Mouse (Mus musculus) forebrain, embryonic 15.5 days (tissue): ENCODE data around the gene Rdm1. TPM values are rescaled to one million over a fixed set of nuclear protein-coding genes. Genes with fewer than 3 reads are reported as not detected.
"Not testable (repeated sequence)": the region's sequence is repeated elsewhere in the genome, so short reads cannot be mapped to it uniquely, and the experiment has no call there.

Experiments
- ATAC-seq: fragments of 200-750 bp; cut with Nextera tagmentation; replicated peaks from 2 replicates; pipeline ENCODE4 v1.8.0; 2017; ENCODE audit warnings: mild to moderate bottlenecking, moderate TSS enrichment, moderate library complexity
- H3K27ac ChIP-seq: fragments of 300-500 bp; sonication (generic); replicated peaks from 2 replicates; pipeline ENCODE4 v1.5.1; 2015; ENCODE audit warnings: mild to moderate bottlenecking, inconsistent platforms
- H3K27me3 ChIP-seq: fragments of 300-500 bp; sonication (generic); 2 replicates; pipeline ENCODE4 v1.6.1; 2015; ENCODE audit warnings: inconsistent platforms
- H3K36me3 ChIP-seq: fragments of 300-500 bp; sonication (generic); 2 replicates; pipeline ENCODE4 v1.6.1; 2015; ENCODE audit warnings: mild to moderate bottlenecking, inconsistent platforms
- H3K4me1 ChIP-seq: fragments of 300-500 bp; sonication (generic); 2 replicates; pipeline ENCODE4 v1.6.1; 2015; ENCODE audit warnings: inconsistent platforms
- H3K4me2 ChIP-seq: fragments of 300-500 bp; sonication (generic); replicated peaks from 2 replicates; pipeline ENCODE4 v1.6.1; 2015; ENCODE audit warnings: mild to moderate bottlenecking, inconsistent platforms
- H3K4me3 ChIP-seq: fragments of 300-500 bp; sonication (generic); 2 replicates; pipeline ENCODE4 v1.5.1; 2015; ENCODE audit warnings: mild to moderate bottlenecking, inconsistent platforms
- H3K9ac ChIP-seq: fragments of 300-500 bp; sonication (generic); replicated peaks from 2 replicates; pipeline ENCODE4 v1.6.1; 2015; ENCODE audit warnings: mild to moderate bottlenecking, inconsistent platforms
- H3K9me3 ChIP-seq: fragments of 300-500 bp; sonication (generic); 2 replicates; pipeline ENCODE4 v1.6.1; 2016; ENCODE audit warnings: inconsistent platforms
- WGBS: fragments of 180-500 bp; shearing (Covaris S2); methylation state at CpG from one replicate; pipeline ENCODE4 v1.1.7; 2015; ENCODE audit warnings: mixed read lengths; 5-methylcytosine and 5-hydroxymethylcytosine counted together
- polyA plus RNA-seq: library from polyadenylated mRNA; unstranded; fragments of >200 nt; fragmentation: Nextera tagmentation; extraction: Ambion mirVana; gene quantifications from 2 replicates; pipeline ENCODE4 v1.2.1, GENCODE M21; 2015

The Rdm1 gene
- polyA plus RNA-seq, 1 experiment from 2014 or later: 31.0 TPM

DNA sequence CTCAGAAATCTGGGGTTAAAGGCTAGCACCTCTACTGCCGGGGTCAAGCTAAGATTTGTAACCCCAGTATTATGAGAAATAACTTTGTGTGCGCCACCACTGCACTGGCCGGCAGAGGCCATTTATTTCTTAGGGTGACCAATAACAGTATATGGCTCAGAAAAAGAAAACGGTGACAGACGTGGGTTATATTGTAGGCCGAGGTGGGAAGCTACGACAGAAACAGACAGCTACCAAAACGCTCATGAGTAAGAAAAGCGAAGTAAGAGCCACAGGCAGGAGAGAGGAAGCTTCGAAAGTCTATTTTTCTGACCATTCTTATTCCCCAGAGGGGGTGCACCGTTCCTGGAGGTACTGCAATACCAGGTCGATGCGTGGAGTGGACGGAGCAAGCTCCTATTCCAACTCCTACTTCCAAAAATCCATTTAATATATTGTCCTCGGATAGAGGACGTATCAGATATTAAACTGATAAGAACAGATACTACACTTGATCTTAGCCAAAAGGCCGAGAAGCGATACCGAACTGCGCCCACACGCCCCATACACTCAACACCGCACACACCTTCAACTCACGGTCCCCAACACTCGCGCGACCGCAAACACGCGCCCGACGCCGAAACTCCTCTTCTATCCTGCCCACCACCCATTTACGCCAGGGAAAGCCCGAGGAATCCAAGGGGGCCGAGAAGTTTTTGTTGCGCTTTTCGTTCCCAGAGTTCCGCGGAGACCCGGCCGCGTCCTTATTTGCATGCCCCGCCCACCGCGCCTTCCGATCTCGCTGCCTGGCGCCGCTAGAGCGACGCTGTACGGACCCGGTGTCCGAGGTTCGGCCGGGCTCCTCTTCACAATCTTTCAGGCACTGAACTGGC lies 18.7 kb downstream of the Rdm1 start:
- WGBS: under 1% methylated on average over 45 of the region's 56 CpGs
- ATAC-seq: peak; percentile 85

DNA sequence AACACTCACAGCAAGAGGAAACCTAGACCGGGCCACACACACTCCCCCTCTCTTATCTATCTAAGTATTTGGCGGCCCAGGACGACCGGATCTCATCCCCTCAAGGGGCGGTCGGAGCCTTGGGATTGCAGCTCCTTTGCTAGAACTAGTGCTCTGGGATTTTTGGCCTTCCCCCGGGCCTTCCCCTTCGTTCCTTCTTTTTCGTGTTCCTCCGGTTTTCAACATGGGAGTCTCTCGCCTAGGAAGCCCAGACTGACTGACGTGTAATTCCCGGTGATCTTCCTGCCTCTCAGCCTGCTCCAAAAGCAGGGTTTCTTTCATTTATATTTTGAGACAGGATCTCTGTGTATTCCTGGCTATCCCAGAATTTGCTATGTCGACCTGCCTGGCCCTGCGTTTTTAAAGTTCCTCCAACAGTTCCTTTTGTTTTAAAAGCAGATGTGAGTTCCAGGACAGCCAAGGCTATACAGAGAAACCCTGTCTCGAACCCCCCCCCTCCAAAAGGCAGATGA lies 19.3 kb downstream of the Rdm1 start:
- ATAC-seq, H3K27me3 ChIP-seq, H3K9me3 ChIP-seq, H3K36me3 ChIP-seq: not testable (repeated sequence)
- Histone ChIP-seq H3K9ac (peak overlapping the region; percentile 55), H3K4me3 (peak overlapping the region; percentile 39), H3K4me2 (peak overlapping the region; percentile 43), H3K27ac (peak overlapping the region; percentile 93), H3K4me1 (peaks cover 15% of the 10 kb centered on the region)
- WGBS: 10% methylated on average over 16 of the region's 16 CpGs

More for the DNA sequence above, 18.7 kb downstream of the Rdm1 start:
- Histone ChIP-seq H3K9ac (peak overlapping the region; percentile 55), H3K4me3 (peak overlapping the region; percentile 39), H3K4me1 (peaks cover 18% of the 10 kb centered on the region), H3K4me2 (peak overlapping the region; percentile 43), H3K27ac (peak overlapping the region; percentile 93)
- not testable (repeated sequence) for H3K36me3 ChIP-seq, H3K9me3 ChIP-seq, H3K27me3 ChIP-seq

DNA sequence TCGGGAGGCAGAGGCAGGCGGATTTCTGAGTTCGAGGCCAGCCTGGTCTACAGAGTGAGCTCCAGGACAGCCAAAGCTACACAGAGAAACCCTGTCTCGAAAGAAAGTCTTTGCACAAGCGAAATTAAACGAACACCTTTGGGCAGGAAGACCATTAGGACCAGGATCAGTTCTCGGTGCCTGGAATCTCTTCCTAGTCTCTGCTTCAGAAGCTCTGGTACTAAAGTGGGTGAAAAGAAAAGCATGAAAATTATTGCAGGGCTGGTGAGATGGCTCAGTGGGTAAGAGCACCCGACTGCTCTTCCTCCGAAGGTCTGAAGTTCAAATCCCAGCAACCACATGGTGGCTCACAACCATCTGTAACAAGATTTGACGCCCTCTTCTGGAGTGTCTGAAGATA lies 20.1 kb downstream of the Rdm1 start:
- not testable (repeated sequence) for H3K27ac ChIP-seq, ATAC-seq, H3K36me3 ChIP-seq, H3K9me3 ChIP-seq, H3K4me2 ChIP-seq, H3K9ac ChIP-seq, H3K4me3 ChIP-seq, H3K27me3 ChIP-seq
- peaks cover 15% of the 10 kb centered on the region for H3K4me1 ChIP-seq
- 92% methylated on average over 10 of the region's 10 CpGs for WGBS

DNA sequence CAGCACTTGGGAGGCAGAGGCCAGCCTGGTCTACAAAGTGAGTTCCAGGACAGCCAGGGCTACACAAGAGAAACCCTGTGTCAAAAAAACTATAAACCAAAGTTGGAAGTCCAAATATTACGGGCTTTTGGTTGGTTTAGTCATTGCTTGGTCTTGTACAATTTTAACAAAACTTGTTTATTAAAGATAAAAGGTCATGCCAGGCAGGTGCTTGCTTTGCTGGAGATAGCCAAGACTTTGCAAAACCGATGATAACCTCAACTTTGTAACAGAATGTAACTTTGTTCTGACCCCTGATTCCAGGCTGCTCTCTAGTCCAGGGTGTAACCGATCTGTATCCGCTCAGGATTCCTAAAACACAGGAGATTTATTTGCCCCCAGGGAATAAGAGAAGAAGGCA lies 29.4 kb downstream of the Rdm1 start:
- Histone ChIP-seq H3K36me3 (no peaks in the 10 kb centered on the region), H3K4me1 (peaks cover 7% of the 10 kb centered on the region; the same call in 1 of the 2 replicates)

DNA sequence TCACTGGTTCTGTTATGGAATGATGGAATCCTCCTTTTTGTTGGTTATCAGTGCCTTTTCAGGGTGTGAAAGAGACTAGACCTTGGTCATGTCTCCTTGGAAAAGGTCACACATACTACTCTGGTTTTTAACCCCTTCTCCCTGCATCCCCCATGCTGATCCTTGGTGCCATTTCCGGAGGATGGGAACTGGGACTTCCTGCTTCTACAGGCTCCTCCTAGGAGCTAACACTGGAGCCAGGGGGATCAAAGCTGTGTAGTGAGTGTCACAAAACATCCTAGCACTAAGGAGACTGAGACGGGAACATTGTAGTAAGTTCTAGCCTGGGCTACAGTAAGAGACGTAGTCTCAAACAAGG lies 30.5 kb downstream of the Rdm1 start:
- Histone ChIP-seq H3K9ac (peak overlapping the region; percentile 63), H3K4me3 (peak overlapping the region; percentile 34), H3K4me2 (peak overlapping the region; percentile 48), H3K27ac (peak overlapping the region; percentile 97), H3K27me3 (peaks cover 3% of the 10 kb centered on the region; the same call in 1 of the 2 replicates), H3K36me3 (no peaks in the 10 kb centered on the region), H3K4me1 (peaks cover 7% of the 10 kb centered on the region; the same call in 1 of the 2 replicates), H3K9me3 (no peaks in the 10 kb centered on the region)
- WGBS: 5% methylated on average over 3 of the region's 3 CpGs
- ATAC-seq: peak; percentile 69; the same call in 1 of the 2 replicates

More for the DNA sequence above, 29.4 kb downstream of the Rdm1 start:
- Histone ChIP-seq H3K27me3 (peaks cover 3% of the 10 kb centered on the region; the same call in 1 of the 2 replicates), H3K9me3 (no peaks in the 10 kb centered on the region), H3K27ac (no peak overlapping the region), H3K4me2 (no peak overlapping the region), H3K4me3 (no peak overlapping the region), H3K9ac (no peak overlapping the region)
- WGBS: 92% methylated on average over 4 of the region's 4 CpGs
- no peak for ATAC-seq

DNA sequence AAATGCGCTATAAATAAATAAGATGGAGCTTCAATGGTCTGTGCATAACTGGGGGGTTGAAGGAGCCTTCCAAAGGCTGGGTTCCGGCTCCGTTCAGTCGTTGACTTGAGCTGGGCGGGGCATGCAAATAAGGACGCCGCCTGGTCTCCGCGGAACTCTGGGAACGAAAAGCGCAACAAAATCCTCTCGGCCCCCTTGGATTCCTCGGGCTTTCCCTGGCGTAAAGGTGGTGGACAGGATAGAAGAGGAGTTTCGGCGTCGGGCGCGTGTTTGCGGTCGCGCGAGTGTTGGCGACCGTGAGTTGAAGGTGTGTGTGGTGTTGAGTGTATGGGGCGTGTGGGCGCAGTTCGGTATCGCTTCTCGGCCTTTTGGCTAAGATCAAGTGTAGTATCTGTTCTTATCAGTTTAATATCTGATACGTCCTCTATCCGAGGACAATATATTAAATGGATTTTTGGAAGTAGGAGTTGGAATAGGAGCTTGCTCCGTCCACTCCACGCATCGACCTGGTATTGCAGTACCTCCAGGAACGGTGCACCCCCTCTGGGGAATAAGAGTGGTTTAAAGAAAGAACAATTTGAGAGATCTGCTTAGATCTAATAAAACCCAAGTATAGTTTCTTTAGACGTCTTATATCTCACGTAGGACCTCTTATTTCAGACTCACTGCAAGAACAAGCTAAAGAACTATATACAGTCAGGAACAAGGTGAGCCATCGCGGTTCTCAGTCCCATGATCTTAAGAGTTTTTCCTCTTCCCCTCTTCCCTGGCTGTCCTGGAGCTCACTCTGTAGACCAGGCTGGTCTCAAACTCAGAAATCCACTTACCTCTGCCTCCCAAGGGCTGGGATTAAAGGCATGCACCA lies 31.1 kb downstream of the Rdm1 start:
- Histone ChIP-seq H3K9ac (peak overlapping the region; percentile 63), H3K27ac (peak overlapping the region; percentile 97), H3K4me3 (peak overlapping the region; percentile 34), H3K4me2 (peak overlapping the region; percentile 48)
- ATAC-seq: peak; percentile 94
- WGBS: under 1% methylated on average over 38 of the region's 40 CpGs
- not testable (repeated sequence) for H3K4me1 ChIP-seq, H3K27me3 ChIP-seq, H3K36me3 ChIP-seq, H3K9me3 ChIP-seq

DNA sequence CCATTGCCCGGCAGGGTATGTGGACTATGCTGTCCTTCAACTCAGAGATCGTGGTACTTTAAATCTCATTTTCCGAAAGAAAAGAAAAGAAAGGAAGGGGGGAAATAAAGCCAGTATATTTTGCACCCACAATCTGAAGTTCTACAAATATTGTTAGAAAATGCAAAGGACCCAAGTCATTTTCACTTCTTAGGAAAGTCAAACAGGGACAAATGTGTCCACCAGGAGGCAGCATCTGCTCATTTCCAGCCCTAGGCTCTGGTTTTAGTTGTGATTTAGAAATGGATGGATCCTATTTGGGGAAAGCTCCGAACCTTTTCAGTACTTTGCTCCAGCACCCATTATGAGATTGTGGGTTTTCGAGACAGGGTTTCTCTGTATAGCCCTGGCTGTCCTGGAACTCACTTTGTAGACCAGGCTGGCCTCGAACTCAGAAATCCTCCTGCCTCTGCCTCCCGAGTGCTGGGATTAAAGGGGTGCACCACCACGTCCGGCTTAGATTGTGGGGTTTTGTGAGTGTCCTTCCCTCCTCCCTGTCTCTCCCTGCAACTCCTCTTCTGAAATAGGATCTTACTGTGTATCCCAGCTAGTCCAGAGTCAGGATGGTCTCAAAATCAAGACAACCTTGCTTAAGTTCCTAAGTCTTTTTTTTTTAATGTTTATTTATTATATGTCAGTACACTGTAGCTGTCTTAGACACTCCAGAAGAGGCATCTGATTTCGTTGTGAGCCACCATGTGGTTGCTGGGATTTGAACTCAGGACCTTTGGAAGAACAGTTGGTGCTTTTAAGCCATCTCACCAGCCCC lies 32.0 kb downstream of the Rdm1 start:
- Histone ChIP-seq H3K9ac (no peak overlapping the region), H3K27me3 (no peaks in the 10 kb centered on the region), H3K36me3 (no peaks in the 10 kb centered on the region), H3K4me3 (no peak overlapping the region), H3K27ac (peak overlapping the region; percentile 94), H3K9me3 (no peaks in the 10 kb centered on the region), H3K4me2 (no peak overlapping the region), H3K4me1 (peaks cover 7% of the 10 kb centered on the region; the same call in 1 of the 2 replicates)
- WGBS: 31% methylated on average over 10 of the region's 10 CpGs
- 0 out of 2 replicates have a peak, but pooled peaks have one; percentile 12 for ATAC-seq

DNA sequence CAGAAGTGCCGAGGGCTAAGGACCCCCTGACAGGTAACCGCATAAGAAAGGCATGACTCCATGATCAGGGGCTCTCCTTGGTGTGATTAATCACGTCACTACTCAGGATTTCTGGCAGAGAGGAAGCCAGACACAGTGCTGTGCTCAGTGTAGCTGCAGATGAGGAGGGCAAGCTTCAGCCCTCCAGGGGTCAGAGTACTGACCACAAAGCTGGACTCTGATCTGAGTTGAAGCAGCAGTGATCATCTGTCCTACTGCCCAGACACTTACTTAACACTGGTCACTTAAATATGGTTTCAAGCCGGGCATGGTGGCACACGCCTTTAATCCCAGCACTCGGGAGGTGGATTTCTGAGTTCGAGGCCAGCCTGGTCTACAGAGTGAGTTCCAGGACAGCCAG lies 34.2 kb downstream of the Rdm1 start:
- Histone ChIP-seq H3K36me3 (no peaks in the 10 kb centered on the region), H3K9ac (no peak overlapping the region), H3K27ac (no peak overlapping the region), H3K9me3 (no peaks in the 10 kb centered on the region), H3K4me3 (no peak overlapping the region), H3K27me3 (no peaks in the 10 kb centered on the region), H3K4me1 (peaks cover 16% of the 10 kb centered on the region), H3K4me2 (no peak overlapping the region)
- WGBS: 77% methylated on average over 7 of the region's 7 CpGs
- ATAC-seq: no peak

DNA sequence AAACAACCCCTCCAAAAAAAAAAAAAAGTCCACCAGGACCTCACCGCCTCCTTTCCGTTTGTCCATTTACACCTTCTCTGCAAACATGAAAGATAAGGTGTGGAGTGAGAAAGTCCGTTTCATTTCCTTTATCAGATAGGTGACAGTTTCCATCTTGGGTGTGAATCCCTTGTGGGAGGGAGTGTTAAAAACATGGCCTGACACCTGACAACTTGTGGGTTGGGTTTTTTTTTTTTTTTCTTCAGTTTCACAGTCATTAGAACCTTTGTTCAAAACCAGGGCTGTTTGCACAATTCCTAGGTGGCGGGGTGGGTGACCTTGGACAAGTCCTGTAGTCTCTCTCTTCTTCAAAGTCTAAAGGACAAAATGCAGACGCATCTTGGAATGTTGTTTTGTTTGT lies 34.8 kb downstream of the Rdm1 start:
- no peaks in the 10 kb centered on the region for H3K9me3 ChIP-seq
- H3K27me3 ChIP-seq: no peaks in the 10 kb centered on the region
- no peak for ATAC-seq
- H3K4me1 ChIP-seq: peaks cover 22% of the 10 kb centered on the region
- H3K9ac ChIP-seq: no peak overlapping the region
- no peak overlapping the region for H3K4me2 ChIP-seq
- 73% methylated on average over 5 of the region's 5 CpGs for WGBS
- H3K36me3 ChIP-seq: no peaks in the 10 kb centered on the region
- H3K4me3 ChIP-seq: no peak overlapping the region
- no peak overlapping the region for H3K27ac ChIP-seq

DNA sequence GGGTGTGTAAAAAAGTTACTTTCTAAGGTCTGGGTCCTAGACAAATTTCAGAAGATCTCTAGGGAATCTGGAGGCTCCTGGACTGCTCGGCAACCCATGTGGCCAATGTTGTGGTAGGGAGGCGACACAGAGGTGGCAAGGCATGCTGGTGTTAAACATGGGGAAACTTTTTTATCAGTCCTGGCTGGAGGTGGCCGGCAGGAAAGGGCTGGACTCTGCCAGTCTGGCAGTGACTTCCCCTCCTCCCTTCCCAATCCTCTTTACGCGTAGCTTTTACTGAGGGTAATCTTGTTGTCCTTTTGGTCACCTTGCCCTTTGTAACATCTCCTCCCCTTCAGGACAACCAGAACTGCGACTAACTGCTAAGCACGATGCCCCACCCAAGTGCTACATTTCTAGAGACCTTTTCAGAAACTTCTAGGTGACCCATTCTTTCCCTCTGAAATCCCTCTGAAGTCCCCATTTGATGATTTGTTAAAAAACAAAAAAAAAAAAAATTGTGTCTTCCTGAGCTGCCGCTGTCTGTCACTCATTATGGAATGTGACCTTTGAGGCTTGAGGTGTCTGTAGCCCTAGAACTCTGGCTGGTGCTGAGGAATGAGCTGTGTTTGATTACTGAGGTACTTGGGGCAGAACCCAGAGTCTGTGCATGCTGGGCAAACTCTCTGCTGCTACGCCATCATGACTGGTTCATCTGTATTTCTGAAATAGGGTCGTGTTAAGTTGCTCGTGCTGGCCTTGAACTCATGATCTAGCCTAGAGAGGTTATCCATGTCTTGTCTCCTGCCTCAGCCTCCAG lies 36.4 kb downstream of the Rdm1 start:
- Histone ChIP-seq H3K9me3 (no peaks in the 10 kb centered on the region), H3K4me1 (peaks cover 34% of the 10 kb centered on the region), H3K36me3 (no peaks in the 10 kb centered on the region), H3K27ac (no peak overlapping the region), H3K4me2 (no peak overlapping the region), H3K27me3 (no peaks in the 10 kb centered on the region), H3K4me3 (no peak overlapping the region), H3K9ac (no peak overlapping the region)
- no peak for ATAC-seq
- 83% methylated on average over 11 of the region's 11 CpGs for WGBS
